Mouse (Mus musculus) hindbrain, embryonic 13.5 days (tissue): ENCODE measurements around the gene Ssc5d. TPM values are rescaled to one million over a fixed set of nuclear protein-coding genes. Genes with fewer than 3 reads are reported as not detected.
A peak's percentile ranks its signal among the peaks of the same experiment; 100 is the strongest.

Experiments used
- ATAC-seq: fragments of 200-750 bp; cut with Nextera tagmentation; 2 replicates; pipeline ENCODE4 v1.8.0; 2017; ENCODE audit warnings: moderate TSS enrichment; ENCODE audit not compliant: low FRiP score
- H3K27ac ChIP-seq: fragments of 300-500 bp; sonication (generic); 2 replicates; pipeline ENCODE4 v1.5.1; 2015; ENCODE audit warnings: inconsistent platforms, mild to moderate bottlenecking, moderate library complexity
- H3K27me3 ChIP-seq: fragments of 300-500 bp; sonication (generic); 2 replicates; pipeline ENCODE4 v1.6.1; 2015; ENCODE audit warnings: mild to moderate bottlenecking, inconsistent platforms
- H3K36me3 ChIP-seq: fragments of 300-500 bp; sonication (generic); 2 replicates; pipeline ENCODE4 v1.6.1; 2015; ENCODE audit warnings: mild to moderate bottlenecking, inconsistent platforms
- H3K4me1 ChIP-seq: fragments of 300-500 bp; sonication (generic); replicated peaks from 2 replicates; pipeline ENCODE4 v1.6.1; 2015; ENCODE audit warnings: inconsistent platforms
- H3K4me2 ChIP-seq: fragments of 300-500 bp; sonication (generic); 2 replicates; pipeline ENCODE4 v1.6.1; 2015; ENCODE audit warnings: inconsistent platforms, mild to moderate bottlenecking, moderate library complexity
- H3K4me3 ChIP-seq: fragments of 300-500 bp; sonication (generic); 2 replicates; pipeline ENCODE4 v1.5.1; 2015; ENCODE audit warnings: mild to moderate bottlenecking, inconsistent platforms
- H3K9ac ChIP-seq: fragments of 300-500 bp; sonication (generic); 2 replicates; pipeline ENCODE4 v1.6.1; 2015; ENCODE audit warnings: mild to moderate bottlenecking, inconsistent platforms
- H3K9me3 ChIP-seq: fragments of 300-500 bp; sonication (generic); 2 replicates; pipeline ENCODE4 v1.6.1; 2016; ENCODE audit warnings: inconsistent platforms
- WGBS: fragments of 180-500 bp; shearing (Covaris S2); methylation state at CpG from one replicate; pipeline ENCODE4 v1.1.7; 2015; 5-methylcytosine and 5-hydroxymethylcytosine counted together
- polyA plus RNA-seq: library from polyadenylated mRNA; unstranded; fragments of >200 nt; fragmentation: Nextera tagmentation; extraction: Ambion mirVana; gene quantifications from 2 replicates; pipeline ENCODE4 v1.2.1, GENCODE M21; 2015

Ssc5d gene
- polyA plus RNA-seq, 1 experiment from 2014 or later = 0.73 TPM

DNA sequence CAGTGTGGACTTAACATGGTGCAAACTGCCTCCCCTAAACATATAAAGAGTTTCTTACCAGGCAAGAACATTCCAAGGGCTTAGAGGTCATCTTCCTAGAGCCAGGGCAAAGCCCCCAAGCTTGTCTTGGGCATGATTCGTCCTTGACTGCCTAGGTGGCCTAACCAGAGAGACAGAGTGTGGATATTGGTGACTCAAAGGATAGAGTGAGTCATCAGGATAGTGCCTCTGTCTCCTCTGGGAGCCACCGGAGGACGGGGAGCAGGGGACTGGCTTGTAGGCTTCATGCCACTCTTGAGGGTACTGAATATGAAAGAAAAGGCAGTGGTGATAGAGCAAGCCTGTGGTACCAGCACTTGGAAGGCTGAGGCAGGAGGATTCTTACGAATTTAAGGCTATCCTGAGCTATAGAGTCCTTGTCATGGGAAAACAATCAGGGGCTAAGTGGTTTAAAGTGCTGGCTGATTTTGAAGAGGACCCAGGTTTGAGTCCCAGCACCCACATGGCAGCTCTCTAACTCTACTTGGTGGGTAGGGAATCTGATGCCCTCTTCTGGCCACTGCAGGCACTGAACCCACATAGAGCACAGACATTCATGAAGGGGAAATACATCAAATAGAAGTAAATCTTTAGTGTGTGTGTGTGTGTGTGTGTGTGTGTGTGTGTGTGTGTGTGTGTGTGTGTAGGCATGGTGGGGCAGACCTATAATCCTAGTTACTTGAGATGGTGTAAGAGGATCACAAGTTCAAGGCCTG, 8.8 kb downstream of the Ssc5d start:
- H3K27me3 ChIP-seq = no peaks in the 10 kb centered on the region
- WGBS = 82% methylated on average over 4 of the region's 4 CpGs
- 0 out of 2 replicates have a peak, but pooled peaks cover 3% of the 10 kb centered on the region for H3K9me3 ChIP-seq
- no peaks in the 10 kb centered on the region for H3K4me1 ChIP-seq
- no peaks in the 10 kb centered on the region for H3K36me3 ChIP-seq
- no peak overlapping the region for H3K4me3 ChIP-seq
- ATAC-seq = no peak
- H3K27ac ChIP-seq = no peak overlapping the region
- H3K9ac ChIP-seq = no peak overlapping the region
- no peak overlapping the region for H3K4me2 ChIP-seq

- no peaks in the 10 kb centered on the region for H3K27me3 ChIP-seq
- H3K9ac ChIP-seq = peak overlapping the region; percentile 24; the same call in 1 of the 2 replicates
- no peaks in the 10 kb centered on the region for H3K4me1 ChIP-seq
Observed at GRCm38 (mm10) chr7:4936832-4937231, 11.2 kb downstream of the Ssc5d start.

GRCm38 (mm10) chr7:4937392-4937791, 11.8 kb downstream of the Ssc5d start:
- no peak overlapping the region for H3K27ac ChIP-seq
- 82% methylated on average over 10 of the region's 11 CpGs for WGBS
- H3K4me3 ChIP-seq = no peak overlapping the region
- no peak overlapping the region for H3K4me2 ChIP-seq
- H3K36me3 ChIP-seq = no peaks in the 10 kb centered on the region
- ATAC-seq = no peak
- H3K9me3 ChIP-seq = 0 out of 2 replicates have a peak, but pooled peaks cover 3% of the 10 kb centered on the region
- no peak overlapping the region for H3K9ac ChIP-seq
- no peaks in the 10 kb centered on the region for H3K4me1 ChIP-seq
- 0 out of 2 replicates have a peak, but pooled peaks cover 1% of the 10 kb centered on the region for H3K27me3 ChIP-seq

More at GRCm38 (mm10) chr7:4936832-4937231, 11.2 kb downstream of the Ssc5d start:
- ATAC-seq = no peak
- no peak overlapping the region for H3K27ac ChIP-seq
- no peaks in the 10 kb centered on the region for H3K36me3 ChIP-seq
- no peak overlapping the region for H3K4me2 ChIP-seq
- 0 out of 2 replicates have a peak, but pooled peaks cover 3% of the 10 kb centered on the region for H3K9me3 ChIP-seq
- WGBS = 74% methylated on average over 10 of the region's 10 CpGs
- no peak overlapping the region for H3K4me3 ChIP-seq

DNA sequence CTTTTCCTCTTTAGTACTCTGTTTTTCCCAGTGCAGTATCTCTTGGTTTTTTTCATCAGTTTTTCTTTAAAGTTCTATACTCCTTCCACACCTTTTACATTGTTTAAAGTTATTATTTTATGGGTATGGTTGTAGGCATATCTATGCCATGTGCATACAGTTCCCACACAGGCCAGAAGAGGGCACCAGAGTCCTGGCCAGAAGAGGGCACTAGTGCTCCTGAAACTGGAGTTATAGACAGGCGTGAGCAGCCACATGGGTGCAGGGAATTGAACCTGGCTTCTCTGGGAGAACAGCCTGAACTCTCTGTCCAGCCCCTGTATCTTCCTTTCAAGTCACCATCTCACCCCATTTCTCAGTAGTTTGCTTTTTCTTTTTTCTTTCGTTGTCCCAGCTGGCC, 12.9 kb downstream of the Ssc5d start:
- Histone ChIP-seq H3K4me1 (0 out of 2 replicates have a peak, but pooled peaks cover 2% of the 10 kb centered on the region), H3K27ac (no peak overlapping the region), H3K4me2 (no peak overlapping the region), H3K9me3 (0 out of 2 replicates have a peak, but pooled peaks cover 3% of the 10 kb centered on the region), H3K4me3 (no peak overlapping the region), H3K36me3 (no peaks in the 10 kb centered on the region), H3K9ac (no peak overlapping the region), H3K27me3 (0 out of 2 replicates have a peak, but pooled peaks cover 6% of the 10 kb centered on the region)
- WGBS = 26% methylated on average over 2 of the region's 2 CpGs
- no peak for ATAC-seq

DNA sequence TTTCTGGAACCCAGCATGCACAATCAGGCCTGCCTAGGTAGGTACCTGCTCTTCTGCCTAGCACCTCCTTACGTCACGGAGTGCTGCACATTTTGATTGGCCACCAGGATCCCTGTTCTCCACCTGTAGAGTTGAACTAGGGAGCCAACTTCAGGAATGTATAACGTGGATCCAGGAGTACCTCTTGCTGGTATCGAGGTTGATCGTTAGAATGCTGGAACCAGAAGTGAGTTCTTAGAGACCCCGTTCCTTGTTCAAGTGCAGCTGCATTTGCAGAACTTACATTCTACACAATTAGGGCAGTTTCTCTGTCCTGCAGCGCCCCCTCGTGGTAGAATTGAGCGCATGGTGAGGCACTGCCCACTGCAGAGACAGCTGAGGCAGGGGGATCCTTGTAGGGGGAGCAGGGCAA, 14.5 kb downstream of the Ssc5d start:
- WGBS = 23% methylated on average over 9 of the region's 9 CpGs
- H3K4me3 ChIP-seq = no peak overlapping the region
- H3K9me3 ChIP-seq = no peaks in the 10 kb centered on the region
- no peak overlapping the region for H3K27ac ChIP-seq
- 0 out of 2 replicates have a peak, but pooled peaks cover 5% of the 10 kb centered on the region for H3K4me1 ChIP-seq
- ATAC-seq = no peak
- no peaks in the 10 kb centered on the region for H3K36me3 ChIP-seq
- 0 out of 2 replicates have a peak, but pooled peaks cover 6% of the 10 kb centered on the region for H3K27me3 ChIP-seq
- no peak overlapping the region for H3K9ac ChIP-seq
- no peak overlapping the region for H3K4me2 ChIP-seq

DNA sequence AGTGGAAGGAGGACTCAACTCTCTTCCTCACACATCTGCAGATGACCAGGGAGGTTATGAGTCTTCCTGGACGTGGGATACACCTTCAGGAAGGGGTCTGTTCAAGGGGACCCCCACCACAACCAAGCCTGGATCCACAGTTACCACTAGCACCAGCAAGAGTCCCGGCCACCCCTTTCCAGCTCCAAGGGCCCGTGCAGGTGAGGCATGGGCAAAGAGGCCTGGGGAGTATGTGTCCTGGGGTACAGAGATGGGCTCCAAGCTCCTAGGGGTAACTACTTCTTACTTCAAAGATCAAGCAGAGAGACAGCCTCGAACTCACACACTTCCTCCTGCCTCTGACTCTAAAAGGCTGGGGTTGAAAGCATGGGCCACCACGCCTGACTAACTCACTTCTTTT, 17.1 kb downstream of the Ssc5d start:
- H3K9me3 ChIP-seq = no peaks in the 10 kb centered on the region
- H3K4me2 ChIP-seq = no peak overlapping the region
- H3K36me3 ChIP-seq = no peaks in the 10 kb centered on the region
- H3K9ac ChIP-seq = no peak overlapping the region
- H3K27ac ChIP-seq = no peak overlapping the region
- H3K4me3 ChIP-seq = no peak overlapping the region
- ATAC-seq = no peak
- H3K27me3 ChIP-seq = 0 out of 2 replicates have a peak, but pooled peaks cover 6% of the 10 kb centered on the region
- 60% methylated on average over 5 of the region's 5 CpGs for WGBS
- 0 out of 2 replicates have a peak, but pooled peaks cover 5% of the 10 kb centered on the region for H3K4me1 ChIP-seq

- Histone ChIP-seq H3K9ac (0 out of 2 replicates have a peak overlapping the region, but pooled peaks have one; percentile 5), H3K27ac (no peak overlapping the region), H3K27me3 (0 out of 2 replicates have a peak, but pooled peaks cover 6% of the 10 kb centered on the region), H3K4me1 (0 out of 2 replicates have a peak, but pooled peaks cover 5% of the 10 kb centered on the region), H3K4me2 (peak overlapping the region; percentile 49), H3K9me3 (no peaks in the 10 kb centered on the region), H3K4me3 (peak overlapping the region; percentile 30), H3K36me3 (no peaks in the 10 kb centered on the region)
- 16% methylated on average over 15 of the region's 15 CpGs for WGBS
- peak; percentile 57; the same call in 1 of the 2 replicates for ATAC-seq
Observed at GRCm38 (mm10) chr7:4943223-4943815, 17.7 kb downstream of the Ssc5d start.

- Histone ChIP-seq H3K4me1 (0 out of 2 replicates have a peak, but pooled peaks cover 5% of the 10 kb centered on the region), H3K9me3 (no peaks in the 10 kb centered on the region), H3K27me3 (no peaks in the 10 kb centered on the region), H3K9ac (no peak overlapping the region), H3K27ac (no peak overlapping the region), H3K36me3 (no peaks in the 10 kb centered on the region), H3K4me3 (no peak overlapping the region), H3K4me2 (no peak overlapping the region)
- WGBS = 72% methylated on average over 2 of the region's 2 CpGs
- ATAC-seq = no peak
Observed at GRCm38 (mm10) chr7:4947855-4948254, 22.3 kb downstream of the Ssc5d start.

GRCm38 (mm10) chr7:4948386-4948785, 22.8 kb downstream of the Ssc5d start:
- Histone ChIP-seq H3K9me3 (no peaks in the 10 kb centered on the region), H3K4me3 (no peak overlapping the region), H3K4me2 (no peak overlapping the region), H3K27ac (no peak overlapping the region), H3K9ac (no peak overlapping the region), H3K27me3 (no peaks in the 10 kb centered on the region), H3K36me3 (no peaks in the 10 kb centered on the region), H3K4me1 (0 out of 2 replicates have a peak, but pooled peaks cover 4% of the 10 kb centered on the region)
- WGBS = 73% methylated on average over 6 of the region's 6 CpGs
- no peak for ATAC-seq

DNA sequence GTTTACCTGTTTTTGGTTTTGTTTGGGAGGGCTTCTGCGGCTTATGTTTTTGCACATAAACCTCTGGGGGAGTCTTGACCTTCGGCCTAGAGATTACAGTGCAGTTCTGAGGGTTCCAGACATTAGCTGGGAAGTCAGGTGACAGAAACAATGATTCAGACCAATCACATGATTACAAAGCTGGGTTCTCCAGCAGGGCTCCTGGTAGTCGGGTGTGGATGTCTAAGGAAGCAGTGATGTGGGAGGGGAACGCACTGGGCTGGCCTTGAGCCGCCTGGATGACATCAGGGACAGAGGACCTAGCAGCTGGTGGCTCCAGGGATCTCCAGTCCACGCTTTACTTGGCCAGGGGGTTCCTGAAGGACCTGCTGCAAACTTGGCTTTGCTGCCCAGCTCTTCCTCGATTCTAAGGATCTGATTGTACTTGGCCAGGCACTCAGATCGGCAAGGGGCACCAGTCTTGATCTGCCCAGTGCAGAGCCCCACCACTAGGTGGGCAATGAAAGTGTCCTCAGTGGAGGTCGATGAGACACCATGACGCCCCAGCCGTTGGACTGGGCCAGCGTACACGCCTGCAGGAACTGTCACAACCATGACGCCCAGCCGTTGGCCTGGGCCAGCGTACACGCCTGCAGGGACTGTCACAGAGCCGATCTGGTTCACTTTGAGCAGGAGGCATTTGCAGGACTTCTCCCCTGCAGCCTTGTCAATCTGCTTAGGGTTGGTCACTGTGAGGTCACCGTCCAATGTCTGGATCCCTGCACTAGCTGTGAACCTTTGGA, 25.2 kb downstream of the Ssc5d start:
- Histone ChIP-seq H3K4me3 (no peak overlapping the region), H3K9ac (no peak overlapping the region), H3K36me3 (no peaks in the 10 kb centered on the region), H3K27ac (no peak overlapping the region), H3K27me3 (no peaks in the 10 kb centered on the region), H3K9me3 (no peaks in the 10 kb centered on the region), H3K4me1 (no peaks in the 10 kb centered on the region), H3K4me2 (no peak overlapping the region)
- 87% methylated on average over 19 of the region's 19 CpGs for WGBS
- ATAC-seq = no peak

GRCm38 (mm10) chr7:4953815-4954445, 28.3 kb downstream of the Ssc5d start:
- Histone ChIP-seq H3K9ac (no peak overlapping the region), H3K4me2 (no peak overlapping the region), H3K36me3 (no peaks in the 10 kb centered on the region), H3K27ac (no peak overlapping the region), H3K9me3 (no peaks in the 10 kb centered on the region), H3K4me1 (no peaks in the 10 kb centered on the region), H3K27me3 (no peaks in the 10 kb centered on the region), H3K4me3 (no peak overlapping the region)
- WGBS = 41% methylated on average over 10 of the region's 10 CpGs
- ATAC-seq = no peak
